Mouse (Mus musculus) fibroblast of lung, adult 2 months (primary cell): ENCODE data around the gene Fasl.

ENCODE experiments used
- DNase-seq: peaks from one replicate; pipeline ENCODE4 v3.0.0-alpha.2; 2011; ENCODE audit warnings: low read depth

Gene Fasl

GRCm38 (mm10) chr1:161788339-161788738 is at the start of gene Fasl:
TSS of gene Fasl (minus strand) at chr1:161788495.
- DNase-seq: no peak

- no peak for DNase-seq
Observed at GRCm38 (mm10) chr1:161826677-161827076, 38.4 kb upstream of the Fasl start.

- no peak for DNase-seq
Observed at GRCm38 (mm10) chr1:161809428-161809827, 21.1 kb upstream of the Fasl start.

- DNase-seq: no peak
Observed at GRCm38 (mm10) chr1:161808980-161809379, 20.7 kb upstream of the Fasl start.

- DNase-seq: no peak
Observed at GRCm38 (mm10) chr1:161804541-161804971, 16.3 kb upstream of the Fasl start.

- no peak for DNase-seq
Observed at GRCm38 (mm10) chr1:161801321-161801720, 13.0 kb upstream of the Fasl start.

- DNase-seq: peak; percentile 7
Observed at GRCm38 (mm10) chr1:161800256-161800655, 12.0 kb upstream of the Fasl start.

GRCm38 (mm10) chr1:161799791-161800190 is 11.5 kb upstream of the Fasl start:
- DNase-seq: no peak

- no peak for DNase-seq
Observed at GRCm38 (mm10) chr1:161798866-161799265, 10.6 kb upstream of the Fasl start.

GRCm38 (mm10) chr1:161794447-161795211 is 6.3 kb upstream of the Fasl start:
- DNase-seq: no peak

GRCm38 (mm10) chr1:161793321-161793720 is 5.0 kb upstream of the Fasl start:
- no peak for DNase-seq

- DNase-seq: no peak
Observed at GRCm38 (mm10) chr1:161792687-161792969, 4.3 kb upstream of the Fasl start.

- DNase-seq: no peak
Observed at GRCm38 (mm10) chr1:161791854-161792686, 3.8 kb upstream of the Fasl start.

- no peak for DNase-seq
Observed at GRCm38 (mm10) chr1:161782725-161783124, 5.6 kb downstream of the Fasl start.

GRCm38 (mm10) chr1:161781594-161781993 is 6.7 kb downstream of the Fasl start:
- no peak for DNase-seq

GRCm38 (mm10) chr1:161779057-161779456 is 9.2 kb downstream of the Fasl start:
- DNase-seq: no peak

GRCm38 (mm10) chr1:161775151-161775550 is 13.1 kb downstream of the Fasl start:
- no peak for DNase-seq

GRCm38 (mm10) chr1:161771293-161771692 is 17.0 kb downstream of the Fasl start:
- no peak for DNase-seq

GRCm38 (mm10) chr1:161769329-161769728 is 19.0 kb downstream of the Fasl start:
- no peak for DNase-seq

- no peak for DNase-seq
Observed at GRCm38 (mm10) chr1:161767101-161767524, 21.2 kb downstream of the Fasl start.

- no peak for DNase-seq
Observed at GRCm38 (mm10) chr1:161766656-161767055, 21.6 kb downstream of the Fasl start.

GRCm38 (mm10) chr1:161765932-161766331 is 22.4 kb downstream of the Fasl start:
- DNase-seq: no peak

GRCm38 (mm10) chr1:161764964-161765363 is 23.3 kb downstream of the Fasl start:
- no peak for DNase-seq
